Mouse (Mus musculus) kidney, postnatal 25 days (tissue): Measurements from ENCODE around the gene Gnao1.

ENCODE experiments used
- DNase-seq, 2 experiments: peaks; one replicate each; pipeline ENCODE4 v3.0.0; 2021; ENCODE audit warnings: mixed read lengths in 2 of 2

The Gnao1 gene

DNA sequence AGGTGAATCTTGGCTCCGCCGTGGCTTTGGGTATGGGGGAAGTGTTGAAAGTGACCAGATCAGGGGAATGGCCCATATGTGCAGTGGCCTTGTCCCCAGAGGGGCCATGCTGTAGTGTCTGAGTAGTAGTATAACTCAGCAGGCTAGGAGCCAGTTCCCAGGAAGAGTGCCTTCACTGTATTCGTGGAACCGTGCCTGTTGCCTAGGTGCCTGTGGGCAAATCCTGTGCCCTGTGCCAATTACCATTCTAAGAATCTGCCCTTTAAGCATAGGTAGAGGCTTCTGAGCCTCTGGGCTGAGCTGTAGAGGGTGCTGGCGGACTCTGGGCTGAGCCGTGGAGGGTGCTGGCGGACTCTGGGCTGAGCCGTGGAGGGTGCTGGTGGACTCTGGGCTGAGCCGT, 148.6 kb downstream of the Gnao1 start:
- DNase-seq, result peak; percentile 5 to 50

DNA sequence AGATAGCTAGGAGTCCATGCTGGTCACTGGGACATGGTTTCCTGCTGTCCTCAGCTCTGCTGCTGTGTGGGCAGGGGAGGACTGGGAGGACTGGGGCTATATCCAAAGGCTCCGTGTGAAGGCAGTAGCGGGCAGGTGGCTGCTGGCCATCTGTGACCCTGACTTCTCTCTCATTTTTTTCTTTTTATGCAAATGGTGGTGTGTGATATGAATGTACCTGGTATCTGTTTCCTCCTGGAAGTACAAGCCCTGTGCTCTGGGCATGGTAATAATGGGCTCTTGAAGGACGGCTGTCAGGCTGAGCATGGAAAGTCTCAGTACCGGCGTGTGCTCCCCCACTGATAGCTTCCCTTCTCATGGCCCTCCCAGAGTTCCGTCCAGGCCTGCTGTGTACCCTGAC, 151.1 kb downstream of the Gnao1 start:
- no peak for DNase-seq

DNA sequence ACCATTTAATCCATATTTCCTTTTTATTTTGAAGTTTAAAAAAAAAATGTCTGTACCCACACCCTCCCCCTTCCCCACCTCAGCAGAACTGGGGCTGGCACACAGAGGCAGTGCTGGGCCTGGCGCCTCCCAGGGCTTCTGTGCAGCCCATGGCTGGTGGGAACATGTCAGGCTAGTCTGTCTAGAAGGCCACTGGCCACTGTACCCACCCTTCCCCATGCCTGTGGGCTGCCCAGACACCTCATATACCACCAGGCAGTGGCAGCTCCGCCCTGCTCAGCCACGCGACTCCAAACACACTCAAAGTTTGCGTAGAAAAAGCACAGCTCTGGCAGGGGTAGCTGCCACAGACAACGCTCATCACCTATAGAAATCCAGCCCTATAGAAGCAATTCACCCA, 158.5 kb downstream of the Gnao1 start:
- DNase-seq, result peak in 1 of 2 experiments; percentile 36

DNA sequence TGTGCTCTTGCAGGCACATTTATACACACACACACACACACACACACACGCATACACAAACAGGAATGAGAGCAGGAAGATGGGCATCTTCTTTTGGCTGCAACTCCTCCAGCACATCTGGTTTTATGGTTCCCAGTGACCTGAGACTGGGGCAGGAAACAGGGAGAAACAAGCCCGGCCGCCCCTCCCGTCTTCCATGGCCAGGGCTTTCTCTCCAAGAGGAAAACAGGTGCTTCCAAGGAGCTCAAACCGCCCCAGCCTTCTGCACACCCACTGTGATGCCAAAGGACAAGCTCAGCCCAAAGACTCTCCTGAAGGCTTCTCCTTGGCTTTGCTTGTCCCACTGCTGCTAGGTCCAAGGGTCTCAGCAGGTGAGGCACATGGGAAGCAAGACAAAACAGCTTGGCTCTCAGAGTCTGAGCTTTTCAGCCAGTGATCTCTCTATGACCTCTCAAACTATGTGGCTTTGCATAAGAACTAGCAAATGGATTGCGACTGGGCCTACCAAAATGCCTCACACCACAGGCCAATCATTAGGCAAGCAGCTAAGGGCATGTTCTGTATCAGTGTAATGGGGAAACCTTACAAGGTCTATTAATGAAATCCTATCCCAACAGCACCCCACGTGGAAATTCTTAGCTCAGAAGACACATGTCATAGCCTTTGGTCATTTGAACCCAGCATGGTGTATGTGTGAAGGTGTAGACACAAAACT, 160.0 kb downstream of the Gnao1 start:
- peak in 1 of 2 experiments; percentile 35 for DNase-seq

DNA sequence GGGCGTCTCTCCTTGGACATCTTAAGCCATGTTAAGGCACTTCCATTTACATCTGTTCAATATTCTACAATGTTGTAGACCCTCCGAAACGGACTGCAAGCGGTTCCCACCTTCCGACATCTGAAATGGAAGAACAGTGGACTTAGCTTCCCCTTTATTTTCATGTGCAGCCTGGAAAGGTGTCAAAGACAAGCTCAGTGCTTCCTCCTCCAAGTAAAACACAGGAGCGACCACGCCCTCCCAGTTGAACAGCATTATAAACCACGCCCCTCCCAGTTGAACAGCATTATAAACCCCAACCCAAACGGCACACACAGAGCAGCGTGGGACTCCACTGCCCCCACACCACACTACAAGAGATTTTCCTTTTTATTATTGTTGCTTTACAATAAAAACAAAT, 161.7 kb downstream of the Gnao1 start:
- DNase-seq, result peak in 1 of 2 experiments; percentile 13

DNA sequence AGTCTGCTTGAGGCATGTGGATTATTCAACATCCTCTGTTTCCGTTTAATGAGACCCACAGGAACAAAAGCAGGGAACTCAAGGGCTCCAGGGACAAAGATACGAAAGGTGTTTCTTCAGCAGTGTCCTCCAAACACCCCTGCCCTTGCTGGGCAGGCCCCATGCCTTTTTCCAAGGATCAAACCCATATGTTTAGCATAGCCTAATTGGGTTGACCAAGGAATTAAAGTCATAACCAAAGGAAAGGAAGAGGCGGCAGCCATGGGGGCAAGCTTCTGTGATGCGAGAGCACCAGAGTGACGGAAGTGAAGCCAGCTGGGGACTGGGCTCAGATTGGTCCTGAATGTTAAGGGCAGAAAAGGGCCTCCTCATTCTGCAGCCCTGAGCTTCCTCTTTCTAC, 162.4 kb downstream of the Gnao1 start:
- peak in 1 of 2 experiments; percentile 20 for DNase-seq

DNA sequence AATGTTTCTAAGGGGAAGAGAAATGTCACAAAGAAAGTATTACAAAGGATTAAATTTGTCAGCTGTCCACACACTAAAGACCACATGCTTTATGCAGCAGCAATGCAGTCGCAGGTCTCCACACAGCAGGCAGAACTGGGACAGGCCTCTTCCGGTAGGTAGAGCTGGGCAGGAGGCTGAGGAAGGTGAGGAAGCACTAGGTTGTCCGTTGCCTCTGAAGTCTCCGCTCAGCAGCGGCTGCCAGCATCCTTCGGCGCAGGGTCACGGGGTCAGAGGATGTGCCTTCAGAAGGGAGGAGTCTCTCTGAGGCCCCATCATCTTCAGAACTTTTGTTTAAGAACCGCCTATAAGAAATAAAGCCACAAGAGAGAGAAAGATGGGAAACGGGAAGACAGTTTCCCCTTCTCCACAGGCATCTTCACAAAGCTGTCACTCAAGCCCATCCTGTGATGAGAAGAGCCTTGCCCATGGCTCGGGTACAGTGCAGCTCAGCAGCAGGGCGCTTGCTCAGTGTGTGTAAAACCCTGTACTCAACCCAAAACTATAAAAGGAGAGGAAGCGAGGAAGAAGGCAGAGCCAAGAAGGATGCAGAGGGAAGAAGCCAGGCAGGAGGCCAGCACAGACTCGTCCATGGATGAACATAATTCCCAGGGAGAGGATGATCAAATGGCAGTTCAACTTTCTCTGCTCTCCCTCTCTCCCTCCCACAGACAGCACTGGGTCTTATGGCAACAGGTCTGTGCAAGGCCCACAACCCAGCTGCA, 163.4 kb downstream of the Gnao1 start:
- DNase-seq, result peak in 1 of 2 experiments; percentile 31

DNA sequence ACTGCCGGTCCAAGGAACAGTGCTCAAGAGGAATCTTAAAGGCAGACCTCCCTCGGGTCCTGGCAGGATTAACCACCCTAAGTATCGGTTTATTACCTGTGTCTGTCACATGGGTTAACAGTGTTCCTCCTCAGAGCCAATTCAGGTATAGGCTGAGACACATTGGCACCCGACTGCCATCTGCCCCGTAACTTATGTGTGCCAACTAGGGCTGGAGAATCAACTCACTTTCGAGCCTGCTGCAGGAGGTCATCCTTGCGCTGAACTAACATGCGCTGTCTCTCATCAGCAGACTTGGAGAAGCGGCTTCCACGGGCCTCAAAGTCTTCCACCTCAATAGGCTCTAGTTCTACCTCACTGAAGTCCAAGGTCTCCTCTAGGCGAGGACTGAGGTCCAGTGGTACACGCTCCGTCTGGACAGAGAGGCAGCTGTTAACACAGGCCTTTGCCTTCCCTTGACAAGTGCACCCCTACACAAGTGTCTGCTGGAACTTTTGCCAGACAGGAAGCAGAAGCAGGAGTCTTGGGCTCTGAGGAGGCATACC, 164.1 kb downstream of the Gnao1 start:
- peak in 1 of 2 experiments; percentile 25 for DNase-seq

DNA sequence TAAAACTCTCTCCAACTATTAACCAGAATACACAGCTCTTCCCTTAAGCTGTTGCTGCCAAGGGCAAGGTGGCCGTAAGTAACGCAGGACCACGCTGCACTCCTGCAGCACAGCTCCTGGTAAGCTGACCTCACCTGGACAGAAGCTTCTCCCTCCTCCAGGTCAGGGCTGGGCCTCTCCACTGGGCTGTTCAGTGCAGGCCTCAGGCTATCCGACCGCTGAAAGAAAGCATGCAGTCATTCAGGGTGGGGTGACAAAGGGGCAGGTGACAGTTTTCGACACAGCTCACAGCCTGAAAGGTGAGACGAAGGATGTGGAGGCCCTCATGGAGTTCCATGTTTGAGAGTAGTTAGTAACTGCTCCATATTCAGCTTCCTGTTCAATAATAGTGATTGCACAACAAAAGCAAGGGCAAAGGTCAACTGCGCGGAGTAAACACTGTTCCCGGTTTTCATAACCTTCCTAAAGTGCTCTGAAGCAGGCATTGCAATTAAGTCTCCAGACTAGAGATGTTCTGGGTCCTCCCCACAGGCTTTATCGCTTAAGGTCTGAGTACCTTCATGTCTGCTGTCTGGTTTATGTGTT, 164.9 kb downstream of the Gnao1 start:
- peak; percentile 32 to 40 for DNase-seq

DNA sequence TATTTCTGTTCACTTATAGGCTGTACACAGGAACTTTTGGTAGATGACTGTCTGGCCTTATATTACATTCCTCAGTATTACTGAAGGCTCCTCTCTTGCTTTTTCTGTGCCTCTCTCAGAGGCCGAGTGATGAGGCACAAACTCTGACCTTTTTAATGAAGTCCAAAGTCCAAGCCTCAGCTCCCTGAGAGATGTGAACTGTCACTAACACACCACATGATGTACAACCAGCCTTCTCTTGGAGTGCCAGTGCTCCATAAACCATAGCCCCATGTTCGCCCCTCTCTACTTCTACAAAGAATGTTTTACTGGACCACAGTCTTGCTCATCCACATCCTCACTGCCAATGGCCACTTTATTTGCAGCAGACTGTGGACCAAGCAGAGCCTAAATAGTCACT, 165.6 kb downstream of the Gnao1 start:
- DNase-seq, result peak in 1 of 2 experiments; percentile 36

DNA sequence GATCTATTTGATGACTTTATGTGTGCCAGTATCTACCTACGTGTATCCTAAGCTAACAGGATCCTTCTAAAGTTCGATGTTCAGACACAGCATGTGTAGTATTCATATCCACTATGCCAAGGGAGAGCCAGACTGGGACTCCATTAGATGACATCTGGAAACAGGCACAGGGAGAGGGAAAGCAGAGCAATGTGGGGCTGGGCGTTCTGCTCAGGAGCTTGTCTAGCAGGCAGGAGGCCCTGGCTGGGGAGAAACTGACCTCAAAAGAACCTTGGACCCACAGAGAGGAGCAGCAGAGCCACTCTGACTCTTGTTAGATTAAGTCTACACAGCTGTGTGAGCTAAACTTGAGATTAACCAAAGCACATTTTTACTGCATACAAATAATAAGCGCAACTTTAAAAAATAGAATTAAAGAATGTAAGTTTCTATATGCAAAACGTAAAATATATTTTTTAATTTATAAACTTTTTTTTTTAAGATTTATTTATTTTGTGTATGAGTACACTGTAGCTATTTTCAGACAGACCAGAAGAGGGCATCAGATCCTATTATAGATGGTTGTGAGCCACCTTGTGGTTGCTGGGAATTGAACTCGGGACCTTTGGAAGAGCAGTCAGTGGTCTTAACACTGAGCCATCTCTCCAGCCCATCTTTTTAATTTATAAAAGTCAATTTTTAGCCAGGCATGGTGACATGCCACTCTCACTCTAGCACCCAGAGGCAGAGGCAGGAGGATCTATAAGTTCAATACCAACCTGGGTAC, 166.9 kb downstream of the Gnao1 start:
- DNase-seq, result peak in 1 of 2 experiments; percentile 15

DNA sequence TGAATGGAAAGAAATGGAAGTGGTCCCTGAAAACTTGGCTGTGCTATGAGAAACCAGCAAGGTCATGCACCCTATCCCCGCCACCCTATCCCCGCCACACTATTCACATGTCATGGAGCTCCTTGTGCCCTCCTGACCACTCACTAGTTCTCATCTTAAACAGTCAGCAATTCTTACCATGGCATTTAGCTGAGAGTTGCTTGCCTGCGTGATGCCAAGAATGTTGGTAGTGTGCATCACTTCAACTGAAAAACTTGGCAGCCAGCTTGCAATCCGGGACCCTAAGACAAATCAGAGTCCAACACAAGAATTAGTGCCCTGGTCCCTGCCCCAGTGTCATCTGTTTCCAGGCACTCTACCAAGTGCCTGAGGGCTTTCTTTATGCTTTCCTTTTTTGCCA, 170.4 kb downstream of the Gnao1 start:
- DNase-seq, result peak; percentile 28 to 59

DNA sequence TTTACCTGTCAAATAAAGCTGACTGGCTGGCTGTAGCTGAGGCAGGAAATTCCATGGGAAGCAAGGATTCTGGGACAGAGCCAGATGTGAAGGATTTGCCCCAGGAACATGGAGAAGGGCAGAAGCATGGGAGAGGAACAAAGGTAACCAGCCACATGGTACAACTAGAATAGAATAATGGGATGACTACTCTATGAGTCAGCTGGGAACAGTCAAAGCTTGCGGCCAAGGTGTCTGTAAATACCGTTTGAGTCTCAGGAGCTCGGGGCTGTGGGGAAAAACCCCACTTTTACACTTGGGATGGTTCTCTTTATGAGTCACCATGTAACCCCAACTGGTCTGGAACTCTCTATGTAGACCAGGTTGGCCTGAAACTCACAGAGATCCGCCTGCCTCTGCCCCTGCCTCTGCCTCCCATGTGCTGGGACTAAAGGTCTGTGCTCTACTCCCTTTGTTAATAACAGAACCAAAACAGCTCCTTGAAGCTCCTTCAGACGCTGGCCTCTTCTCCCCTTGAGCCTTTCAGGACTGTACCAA, 172.0 kb downstream of the Gnao1 start:
- DNase-seq, result peak in 1 of 2 experiments; percentile 23

DNA sequence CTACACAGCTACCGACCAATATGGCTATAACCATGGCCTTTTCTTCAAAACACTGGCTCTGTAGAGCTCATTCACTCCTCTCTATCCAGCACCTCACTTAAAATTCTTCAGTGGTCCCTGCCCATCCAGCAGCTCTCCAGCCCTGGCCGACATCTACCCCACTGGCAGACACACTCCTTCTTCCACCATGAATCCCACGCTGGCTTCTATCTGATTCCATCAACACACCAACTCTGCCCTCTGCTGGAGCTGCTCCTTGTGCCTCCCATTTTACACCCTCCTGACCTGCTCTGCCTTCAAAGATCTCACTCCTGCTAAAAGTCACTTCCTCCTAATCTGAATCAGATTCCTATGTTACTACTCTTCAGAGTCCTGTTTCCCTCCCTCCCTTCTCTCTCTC, 174.1 kb downstream of the Gnao1 start:
- DNase-seq, result peak in 1 of 2 experiments; percentile 18

DNA sequence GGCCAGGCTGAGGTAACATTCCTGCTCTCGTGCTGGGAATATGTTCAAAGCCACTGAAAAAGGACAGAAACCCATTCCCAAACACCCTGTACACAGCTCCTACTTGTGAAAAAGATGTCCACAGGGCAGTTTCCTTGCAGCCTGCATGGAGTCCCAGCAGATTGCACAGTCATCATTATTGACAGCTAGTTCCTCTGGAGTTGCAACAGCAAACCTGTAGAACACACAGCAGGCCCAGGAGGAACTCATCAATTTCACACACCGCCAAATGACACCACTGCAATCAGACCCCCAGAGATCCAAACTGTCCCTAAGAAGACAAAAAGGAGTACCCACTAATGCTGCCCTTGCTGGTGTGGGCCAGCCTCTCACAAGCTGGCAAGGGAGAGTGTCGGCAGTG, 175.0 kb downstream of the Gnao1 start:
- no peak for DNase-seq

DNA sequence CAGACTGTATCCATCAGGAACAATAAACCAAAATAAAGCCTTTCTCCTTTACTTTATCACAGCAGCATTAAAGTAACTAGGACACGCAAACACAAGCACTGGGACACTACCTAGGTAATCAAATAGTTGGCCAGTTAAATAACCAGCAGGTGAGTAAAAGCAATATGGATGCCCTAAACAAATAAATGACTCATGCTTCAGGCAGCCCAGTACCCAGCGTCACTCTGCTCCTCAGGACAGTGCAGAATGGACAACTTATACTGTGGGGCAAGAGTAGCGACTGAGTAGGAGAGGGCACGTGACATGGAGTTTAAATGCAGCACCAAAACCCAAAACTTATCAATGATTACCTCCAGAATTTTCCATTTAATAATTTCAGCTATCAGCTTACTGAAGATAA, 180.0 kb downstream of the Gnao1 start:
- no peak for DNase-seq

DNA sequence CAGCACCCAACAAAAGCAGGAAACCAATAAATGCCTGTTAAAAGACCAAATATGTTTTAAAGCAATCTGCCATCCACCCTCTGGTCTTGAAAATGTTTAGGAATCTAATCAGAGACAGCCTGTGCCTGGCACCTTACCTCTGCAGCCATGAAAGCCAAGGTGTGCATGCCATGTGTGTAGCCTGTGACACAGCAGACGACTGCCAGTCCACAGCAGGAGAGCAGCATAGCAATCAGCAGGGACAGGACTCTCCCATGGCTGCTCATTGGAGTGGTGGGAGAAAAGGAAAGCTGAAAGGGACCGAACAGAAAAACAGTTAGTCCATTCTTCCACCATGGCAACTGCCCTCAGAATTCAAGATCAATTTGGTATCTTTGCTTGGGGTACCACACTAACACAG, 189.2 kb downstream of the Gnao1 start:
- no peak for DNase-seq

DNA sequence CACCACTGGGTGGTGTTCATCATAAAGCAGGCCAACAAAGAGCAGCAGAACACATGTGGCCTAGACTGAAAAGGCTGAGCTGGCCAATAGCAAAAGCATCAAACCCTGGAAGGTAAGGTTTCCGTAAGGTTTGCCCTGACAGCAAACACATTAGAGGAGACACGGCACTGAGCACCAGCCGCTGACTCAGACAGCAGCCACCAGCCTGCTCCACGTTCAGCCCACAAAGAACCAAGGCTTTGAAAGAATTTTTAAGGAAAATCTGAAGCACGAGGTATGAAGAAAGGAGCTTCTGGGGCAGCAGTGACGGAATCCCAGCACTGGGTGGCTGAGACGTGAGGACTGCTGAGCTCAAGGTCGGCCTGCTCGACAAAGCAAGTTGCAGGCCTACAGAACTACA, 194.4 kb downstream of the Gnao1 start:
- DNase-seq, result no peak

DNA sequence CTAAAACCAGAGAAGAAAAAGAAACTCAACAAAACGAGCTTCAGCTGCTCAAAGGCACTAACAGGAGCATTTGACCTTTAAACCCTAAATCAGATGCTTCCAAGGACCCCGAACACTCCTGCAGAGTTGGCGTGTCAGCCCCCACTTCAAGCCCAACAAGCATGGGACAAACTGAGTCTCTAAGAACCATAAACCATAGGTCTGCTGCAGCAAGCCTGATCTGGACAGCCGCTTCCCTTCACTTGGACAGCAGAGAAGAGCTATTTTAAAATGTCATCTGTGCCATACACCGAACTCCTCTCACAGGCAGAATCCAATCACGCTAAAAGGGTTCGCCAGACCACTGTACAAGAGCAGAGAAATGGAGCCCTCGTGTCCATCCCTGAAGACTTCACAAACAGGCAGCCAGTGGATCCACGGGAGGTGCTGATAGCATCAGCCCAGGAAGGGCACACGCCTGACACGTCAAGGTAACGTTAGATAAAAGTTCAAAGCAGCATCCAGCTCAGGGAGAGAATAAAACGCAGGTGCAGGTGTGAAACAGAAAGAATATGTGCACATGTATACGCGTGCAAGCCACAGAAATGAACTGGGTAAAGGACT, 199.6 kb downstream of the Gnao1 start:
- no peak for DNase-seq

DNA sequence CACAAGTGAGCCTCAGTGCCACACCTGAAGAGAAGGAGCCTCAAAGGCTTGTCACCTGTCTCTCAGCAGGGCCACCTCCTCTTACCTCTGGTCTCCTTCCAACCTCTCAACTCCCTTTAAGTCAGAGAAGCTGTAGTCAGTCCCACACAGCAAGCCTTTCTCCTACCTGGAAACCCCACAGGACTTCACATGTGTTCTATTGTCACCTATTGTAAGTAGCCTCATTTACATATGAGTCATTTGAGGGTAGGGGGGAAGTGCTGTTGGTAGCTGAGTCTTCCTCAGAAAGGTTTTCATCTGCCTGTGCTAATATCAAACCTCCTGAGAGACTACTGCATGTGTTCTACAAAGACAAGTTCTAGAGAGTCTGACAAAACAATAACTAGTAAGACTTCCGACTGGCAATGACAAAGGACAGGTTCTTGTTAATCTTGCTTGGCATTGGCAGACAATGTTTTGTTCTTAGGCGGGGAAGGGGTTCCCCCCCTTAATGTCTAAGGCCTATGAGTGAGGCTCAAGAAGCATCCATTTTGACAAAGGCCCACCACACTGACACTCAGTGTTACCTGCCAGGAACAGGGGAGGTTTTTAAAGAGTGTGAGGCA, 200.4 kb downstream of the Gnao1 start:
- DNase-seq, result no peak
